Mouse (Mus musculus) small intestine, adult 2 months (tissue): Measurements from ENCODE around the gene Gm29776.

Experiments used
- CTCF ChIP-seq: fragments of 200-500 bp; IDR thresholded peaks from 2 replicates; pipeline ENCODE4 v1.5.1; 2012; ENCODE audit warnings: low read depth, mild to moderate bottlenecking, control low read depth, inconsistent platforms, low read length, moderate library complexity, mixed read lengths; ENCODE audit not compliant: insufficient replicate concordance, insufficient read length; ENCODE audit errors: extremely low read depth
- POLR2A ChIP-seq: fragments of 200-500 bp; IDR thresholded peaks from 2 replicates; pipeline ENCODE4 v1.6.1; 2012; ENCODE audit warnings: low read depth, mild to moderate bottlenecking, control low read depth, inconsistent platforms, low read length, moderate library complexity

GRCm38 (mm10) chr14:54651556-54651955 lies 47.1 kb downstream of the Gm29776 start:
- TF ChIP-seq POLR2A (no peak), CTCF (no peak)
